Mouse (Mus musculus): ENCODE data around the gene Xylt1.

DNA sequence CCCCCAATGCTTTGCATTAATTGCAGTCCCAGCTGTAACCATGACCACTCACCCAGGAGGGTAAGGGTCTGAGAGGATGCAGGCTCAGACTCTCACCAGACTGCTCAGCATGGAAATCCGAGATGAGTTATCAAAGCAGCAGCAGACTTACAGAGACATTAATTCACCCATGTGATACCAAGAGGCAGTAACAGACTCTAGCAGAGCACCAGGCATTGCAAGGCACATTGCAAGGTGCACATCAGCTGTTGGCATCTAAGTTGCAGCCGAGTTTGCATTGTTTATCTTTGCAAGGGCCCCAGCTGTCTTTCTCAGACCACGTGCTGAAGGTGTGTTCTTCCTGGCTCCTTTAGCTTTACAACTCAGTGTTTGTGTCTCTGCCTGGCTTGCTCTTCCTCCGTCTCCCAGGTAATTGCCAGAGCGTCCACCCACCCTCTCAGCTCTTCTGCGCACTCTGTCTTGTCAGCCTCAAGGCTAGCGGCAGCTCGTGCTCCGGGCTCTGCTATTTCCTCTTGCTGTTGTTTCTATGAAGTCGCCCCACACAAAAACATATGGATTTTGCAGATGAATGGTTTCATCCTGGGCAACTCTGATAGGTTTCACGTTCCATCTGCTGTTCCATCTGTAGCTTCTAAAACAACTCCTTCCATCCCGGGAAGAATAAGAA is 214.4 kb downstream of the Xylt1 start:
- TF ChIP-seq POLR2A (IDR thresholded peaks at IDR 0.05; ENCODE audit: borderline replicate concordance, insufficient read depth, low read length): no peak
- TF ChIP-seq CTCF (IDR thresholded peaks at IDR 0.05; ENCODE audit: borderline replicate concordance, insufficient read depth, low read depth, low read length): no peak
